Mouse (Mus musculus) hindlimb bud, embryonic 11.5 days (tissue): ENCODE measurements at regions not wholly inside any gene's neighbourhood (a gene's known extent, or its start where the extent isn't known, plus 50 kb on each side); places are given as distances from the start of the nearest gene placed in this dataset.

Experiments used
- DNase-seq: peaks from one replicate; pipeline ENCODE4 v3.0.0-alpha.2; 2012; ENCODE audit warnings: low read depth, low spot score; ENCODE audit errors: extremely low spot score

- no peak for DNase-seq
These were observed 112.1 kb upstream of the Ralgapa2 start for GRCm38 (mm10) chr2:146624207-146624606.

DNA sequence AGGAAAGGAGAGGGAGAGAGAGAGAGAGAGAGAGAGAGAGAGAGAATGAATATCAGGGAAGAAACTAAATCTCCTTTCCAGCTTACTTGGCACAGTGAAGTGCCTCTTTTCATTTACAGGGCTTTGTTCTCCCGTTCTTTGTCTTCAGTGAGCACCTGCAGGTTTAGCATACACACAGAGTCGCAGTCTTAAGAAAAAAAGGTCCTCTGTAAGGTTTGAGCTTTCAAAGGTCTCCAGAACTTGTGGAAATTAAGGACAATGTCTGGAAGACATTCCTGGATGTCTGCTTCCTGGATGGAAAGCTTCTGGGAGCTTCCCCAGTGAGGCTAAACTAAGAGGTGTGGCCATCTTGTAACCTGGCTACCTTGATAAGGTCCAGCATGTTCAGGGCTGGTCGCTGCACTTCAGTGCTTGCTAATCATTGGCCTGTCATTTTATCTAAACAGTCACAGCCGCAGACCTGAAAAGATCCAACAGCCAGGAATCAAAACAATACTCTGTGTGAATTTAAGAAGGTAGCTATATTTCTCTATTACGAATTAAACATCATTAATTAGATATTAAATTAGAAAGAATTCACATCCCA lies 113.1 kb upstream of the Ralgapa2 start:
- no peak for DNase-seq

DNA sequence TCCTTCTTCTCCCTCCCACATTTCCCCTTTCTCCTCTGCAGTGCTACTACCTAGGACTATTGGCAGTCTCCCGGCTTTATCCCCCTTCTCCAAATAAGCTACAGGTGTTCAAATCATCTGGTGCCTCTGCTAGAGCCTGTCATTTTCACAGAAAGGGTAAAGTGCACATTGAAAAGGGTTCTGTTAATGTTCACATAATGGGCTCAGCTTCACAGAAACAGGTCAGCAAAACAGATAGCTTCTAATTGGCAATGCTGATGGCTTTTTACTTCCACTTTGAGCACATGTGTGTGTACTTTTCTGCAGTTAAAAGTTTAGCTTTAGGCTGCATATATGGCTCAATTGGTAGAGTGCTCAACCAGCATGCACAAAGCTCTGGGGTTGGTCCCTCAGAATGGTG lies 114.4 kb upstream of the Ralgapa2 start:
- DNase-seq, result no peak

- no peak for DNase-seq
These were observed 118.0 kb upstream of the Ralgapa2 start for GRCm38 (mm10) chr2:146630179-146630578.

GRCm38 (mm10) chr2:146631098-146631497 lies 119.0 kb upstream of the Ralgapa2 start:
- DNase-seq, result no peak

- peak; percentile 66 for DNase-seq
These were observed 121.4 kb upstream of the Ralgapa2 start for GRCm38 (mm10) chr2:146633329-146634070.

DNA sequence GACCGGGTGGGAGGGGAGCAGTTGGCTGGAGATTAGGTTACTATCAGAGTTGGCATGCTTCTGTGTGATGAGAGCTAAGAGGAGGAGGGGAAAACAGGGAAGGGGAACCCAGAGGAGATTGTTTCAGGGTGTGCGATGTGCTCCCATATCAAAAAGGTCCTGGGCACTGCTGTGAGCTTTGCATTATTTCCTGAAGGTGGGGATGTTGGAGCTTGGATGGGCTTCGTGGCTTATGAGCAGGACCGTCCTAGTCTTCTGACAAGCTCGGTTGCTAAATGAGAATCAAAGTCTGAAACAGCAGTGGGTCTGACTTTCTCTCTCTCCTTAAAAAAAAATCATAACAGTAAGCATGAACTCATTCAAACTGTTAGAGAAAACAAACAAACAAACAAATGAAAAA lies 125.4 kb upstream of the Ralgapa2 start:
- DNase-seq, result no peak

DNA sequence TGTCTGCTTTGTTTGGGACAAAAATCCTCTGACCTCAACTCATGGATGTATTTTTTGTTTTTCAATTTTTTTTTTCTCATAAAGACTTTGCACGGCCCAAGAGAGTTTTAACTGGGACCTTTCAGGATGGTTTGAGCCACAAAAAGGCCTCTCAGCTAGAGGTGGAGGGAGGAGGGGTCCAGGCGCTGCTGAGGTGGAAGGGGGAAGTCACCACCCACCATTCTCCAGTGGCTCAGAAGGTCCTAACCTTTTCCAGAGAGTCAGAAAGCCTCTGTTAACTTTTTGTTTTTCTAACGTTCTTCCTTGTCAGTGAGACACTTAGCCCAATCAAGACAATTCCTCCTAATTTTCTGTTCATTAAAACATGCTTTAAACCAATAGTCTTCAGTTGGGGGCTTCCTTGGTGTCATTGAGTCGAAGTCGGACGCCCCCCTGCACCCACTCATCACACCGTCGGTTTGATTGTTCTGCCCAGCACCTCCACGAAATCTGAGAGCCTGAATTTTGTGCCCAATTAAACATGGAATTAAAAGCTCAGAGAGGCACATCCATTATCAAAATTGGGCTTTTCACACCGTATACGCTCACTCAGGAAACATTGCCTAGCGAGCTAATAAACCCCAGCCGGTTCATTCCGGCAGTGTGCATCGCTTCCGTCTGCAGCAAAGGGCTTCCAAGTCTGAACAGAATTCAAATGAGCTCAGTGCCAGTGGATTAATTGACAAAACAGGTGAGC lies 134.3 kb upstream of the Ralgapa2 start:
- DNase-seq, result no peak

GRCm38 (mm10) chr2:146646973-146647282 lies 134.8 kb upstream of the Ralgapa2 start:
- DNase-seq, result no peak

- DNase-seq, result no peak
These were observed 149.2 kb upstream of the Ralgapa2 start for GRCm38 (mm10) chr2:146661346-146661745.

GRCm38 (mm10) chr2:146672761-146673160 lies 160.6 kb upstream of the Ralgapa2 start:
- DNase-seq, result no peak

DNA sequence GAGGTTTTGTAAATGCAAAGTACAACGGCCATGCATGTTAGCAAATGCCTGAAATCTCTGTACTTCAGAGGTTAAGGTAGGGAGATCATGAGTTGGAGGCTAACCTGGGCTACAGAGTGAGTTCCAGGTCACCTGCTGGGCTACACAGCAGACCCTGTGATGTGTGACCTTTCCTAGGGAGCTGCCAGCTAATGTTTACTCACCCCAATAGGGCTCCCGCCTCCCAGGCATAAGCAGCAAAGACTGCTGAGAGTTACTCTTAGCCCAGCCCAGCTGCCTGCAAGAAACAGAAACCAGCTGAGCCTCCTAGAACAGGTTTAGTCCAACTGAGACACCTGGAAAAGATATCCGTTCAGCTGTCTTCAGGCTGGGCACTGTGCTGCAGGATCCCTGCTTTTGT lies 169.8 kb upstream of the Ralgapa2 start:
- no peak for DNase-seq

DNA sequence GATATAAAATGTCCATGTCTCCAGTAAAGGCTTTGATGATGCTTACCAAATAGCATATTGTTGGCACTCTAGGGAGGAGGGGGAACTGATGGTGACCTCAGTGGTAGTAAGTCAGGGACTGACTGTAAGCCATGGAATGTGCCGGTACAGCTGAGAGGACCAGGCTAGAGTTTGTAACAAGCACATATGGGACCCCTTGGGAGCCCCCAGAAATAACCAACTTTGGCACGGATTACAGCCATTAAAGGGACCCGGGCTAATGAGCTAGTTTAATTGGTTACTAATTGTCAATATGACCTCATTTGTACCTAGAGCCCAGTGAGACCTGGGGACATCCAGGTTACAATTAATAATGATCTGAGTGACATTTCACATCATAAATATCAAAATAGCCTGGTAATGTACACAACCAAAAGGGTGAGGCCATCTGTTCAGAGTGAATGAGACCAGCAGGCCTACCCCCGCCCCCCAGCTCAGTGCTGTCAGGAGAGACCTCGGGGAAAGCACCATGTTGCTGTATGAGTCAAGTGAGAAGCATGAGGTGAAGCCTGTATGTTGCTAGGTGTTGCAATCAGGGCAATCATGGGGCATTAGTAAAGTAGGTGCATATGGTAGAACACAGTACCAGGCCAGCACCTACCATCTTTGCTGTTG lies 169.7 kb upstream of the Kiz start:
- DNase-seq, result no peak

- no peak for DNase-seq
These were observed 167.1 kb upstream of the Kiz start for GRCm38 (mm10) chr2:146688544-146688943.

DNA sequence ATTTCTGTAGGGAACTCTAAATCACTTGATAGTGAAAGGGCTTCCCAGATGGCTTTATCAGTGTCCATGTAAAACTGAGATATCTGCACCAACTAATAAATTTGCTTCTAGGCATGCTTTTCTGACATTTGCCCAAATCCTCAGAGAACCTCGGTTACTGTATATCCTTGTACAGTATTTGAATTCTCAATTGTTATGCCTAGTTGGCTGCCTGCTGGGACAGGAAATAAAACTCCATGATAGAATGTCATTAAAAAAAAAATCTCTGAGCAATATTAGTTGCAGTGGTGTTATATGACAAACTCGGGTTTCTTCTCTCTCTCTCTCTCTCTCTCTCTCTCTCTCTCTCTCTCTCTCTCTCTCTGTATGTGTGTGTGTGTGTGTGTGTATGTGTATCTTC lies 162.2 kb upstream of the Kiz start:
- DNase-seq, result no peak

- DNase-seq, result no peak
These were observed 161.6 kb upstream of the Kiz start for GRCm38 (mm10) chr2:146694041-146694440.

- no peak for DNase-seq
These were observed 159.4 kb upstream of the Kiz start for GRCm38 (mm10) chr2:146696277-146696676.

GRCm38 (mm10) chr2:146696727-146697126 lies 158.9 kb upstream of the Kiz start:
- DNase-seq, result no peak

GRCm38 (mm10) chr2:146710676-146711075 lies 145.0 kb upstream of the Kiz start:
- no peak for DNase-seq

- DNase-seq, result no peak
These were observed 134.4 kb upstream of the Kiz start for GRCm38 (mm10) chr2:146721184-146721715.

DNA sequence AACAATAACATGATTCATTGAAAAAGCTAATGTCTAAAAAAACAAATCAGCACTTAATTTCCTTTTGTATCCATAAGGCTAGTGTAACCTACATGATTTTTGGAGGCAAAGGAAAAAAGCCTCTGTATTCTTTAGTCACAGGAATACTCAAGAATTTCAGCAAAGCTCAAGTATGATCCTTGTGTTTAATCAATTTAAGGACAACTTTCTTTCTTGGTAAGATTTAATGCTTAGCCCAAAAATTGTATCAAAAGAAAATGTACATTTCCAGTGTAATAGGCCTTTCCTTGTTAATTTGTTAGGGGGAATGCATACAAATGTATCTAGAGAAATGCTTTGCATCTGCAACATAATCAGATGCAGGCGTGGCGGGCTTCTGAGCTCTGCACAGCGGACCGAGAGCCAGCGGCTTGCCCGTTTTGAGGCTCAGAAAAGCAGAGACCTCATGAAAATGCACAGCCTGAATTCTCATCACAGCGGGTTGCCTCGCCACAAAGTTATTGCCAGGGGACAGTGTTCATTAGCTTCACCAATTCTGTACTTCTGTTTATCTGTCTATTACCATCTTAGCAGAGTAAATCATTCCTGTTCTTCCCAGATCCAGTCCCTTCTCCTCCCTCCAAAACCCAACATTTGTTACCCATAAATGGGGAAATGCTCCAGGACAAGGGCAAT lies 133.2 kb upstream of the Kiz start:
- DNase-seq, result no peak
